Mouse (Mus musculus) limb, embryonic 14.5 days (tissue): Measurements from ENCODE around the gene Gemin8. TPM values are rescaled to one million over a fixed set of nuclear protein-coding genes. Genes with fewer than 3 reads are reported as not detected.
A peak's percentile ranks its signal among the peaks of the same experiment; 100 is the strongest.

Source experiments
- ATAC-seq: fragments of 200-750 bp; cut with Nextera tagmentation; 2 replicates; pipeline ENCODE4 v1.8.0; 2017; ENCODE audit warnings: low read depth, moderate number of reproducible peaks, moderate TSS enrichment; ENCODE audit not compliant: low FRiP score
- DNase-seq: peaks from one replicate; pipeline ENCODE4 v3.0.0-alpha.2; 2015; ENCODE audit warnings: low spot score
- H3K27ac ChIP-seq: fragments of 300-500 bp; sonication (generic); replicated peaks from 2 replicates; pipeline ENCODE4 v1.5.1; 2014; ENCODE audit warnings: low read depth, mild to moderate bottlenecking, low read length, moderate library complexity, mixed read lengths
- H3K27me3 ChIP-seq: fragments of 300-500 bp; sonication (generic); 2 replicates; pipeline ENCODE4 v1.6.1; 2014; ENCODE audit warnings: low read length, mixed read lengths; ENCODE audit not compliant: control insufficient read depth, insufficient read depth
- H3K36me3 ChIP-seq: fragments of 300-500 bp; sonication (generic); 2 replicates; pipeline ENCODE4 v1.6.1; 2014; ENCODE audit warnings: mild to moderate bottlenecking, low read length, moderate library complexity, mixed read lengths; ENCODE audit not compliant: control insufficient read depth, insufficient read depth
- H3K4me1 ChIP-seq: fragments of 300-500 bp; sonication (generic); 2 replicates; pipeline ENCODE4 v1.6.1; 2014; ENCODE audit warnings: antibody characterized with exemption, low read length, mixed read lengths; ENCODE audit not compliant: control insufficient read depth, insufficient read depth
- H3K4me2 ChIP-seq: fragments of 300-500 bp; sonication (generic); replicated peaks from 2 replicates; pipeline ENCODE4 v1.6.1; 2014; ENCODE audit warnings: low read depth, mild to moderate bottlenecking, low read length, moderate library complexity; ENCODE audit not compliant: severe bottlenecking
- H3K4me3 ChIP-seq: fragments of 300-500 bp; sonication (generic); replicated peaks from 2 replicates; pipeline ENCODE4 v1.5.1; 2014; ENCODE audit warnings: low read length
- H3K9ac ChIP-seq: fragments of 300-500 bp; sonication (generic); 2 replicates; pipeline ENCODE4 v1.6.1; 2014; ENCODE audit warnings: mild to moderate bottlenecking, low read depth, low read length, moderate library complexity; ENCODE audit not compliant: severe bottlenecking
- H3K9me3 ChIP-seq: fragments of 300-500 bp; sonication (generic); 2 replicates; pipeline ENCODE4 v1.6.1; 2016; ENCODE audit warnings: low read length; ENCODE audit not compliant: control insufficient read depth
- POLR2A ChIP-seq: fragments of 200-500 bp; IDR thresholded peaks from 2 replicates; pipeline ENCODE4 v1.8.0; 2012; ENCODE audit warnings: inconsistent platforms, mild to moderate bottlenecking, moderate library complexity, borderline replicate concordance; ENCODE audit not compliant: insufficient read depth, insufficient read length; ENCODE audit errors: extremely low read depth
- WGBS: fragments of 180-500 bp; shearing (Covaris S2); extraction: QIAGEN DNeasy Blood & Tissue Kit; methylation state at CpG from one replicate; pipeline ENCODE4 v1.1.7; 2014; 5-methylcytosine and 5-hydroxymethylcytosine counted together
- polyA plus RNA-seq, 2 experiments: library from polyadenylated mRNA; depleted of rRNA in 1 of 2; stranded (reverse) in 1 of 2; unstranded in 1 of 2; fragments of >200 nt; fragmentation: Nextera tagmentation in 1 of 2; extraction: Ambion mirVana in 1 of 2; gene quantifications; 2 replicates each; pipeline versions ENCODE4 v1.2.1 to v1.2.3; 2012 to 2014

Gemin8 gene
- polyA plus RNA-seq (2012; rRNA removed), result 19.8 and 20.0 TPM in 2 replicates
- 12.8 and 14.5 TPM in 2 replicates for polyA plus RNA-seq (2014; fragmentation: Nextera tagmentation; extraction: Ambion mirVana)

DNA sequence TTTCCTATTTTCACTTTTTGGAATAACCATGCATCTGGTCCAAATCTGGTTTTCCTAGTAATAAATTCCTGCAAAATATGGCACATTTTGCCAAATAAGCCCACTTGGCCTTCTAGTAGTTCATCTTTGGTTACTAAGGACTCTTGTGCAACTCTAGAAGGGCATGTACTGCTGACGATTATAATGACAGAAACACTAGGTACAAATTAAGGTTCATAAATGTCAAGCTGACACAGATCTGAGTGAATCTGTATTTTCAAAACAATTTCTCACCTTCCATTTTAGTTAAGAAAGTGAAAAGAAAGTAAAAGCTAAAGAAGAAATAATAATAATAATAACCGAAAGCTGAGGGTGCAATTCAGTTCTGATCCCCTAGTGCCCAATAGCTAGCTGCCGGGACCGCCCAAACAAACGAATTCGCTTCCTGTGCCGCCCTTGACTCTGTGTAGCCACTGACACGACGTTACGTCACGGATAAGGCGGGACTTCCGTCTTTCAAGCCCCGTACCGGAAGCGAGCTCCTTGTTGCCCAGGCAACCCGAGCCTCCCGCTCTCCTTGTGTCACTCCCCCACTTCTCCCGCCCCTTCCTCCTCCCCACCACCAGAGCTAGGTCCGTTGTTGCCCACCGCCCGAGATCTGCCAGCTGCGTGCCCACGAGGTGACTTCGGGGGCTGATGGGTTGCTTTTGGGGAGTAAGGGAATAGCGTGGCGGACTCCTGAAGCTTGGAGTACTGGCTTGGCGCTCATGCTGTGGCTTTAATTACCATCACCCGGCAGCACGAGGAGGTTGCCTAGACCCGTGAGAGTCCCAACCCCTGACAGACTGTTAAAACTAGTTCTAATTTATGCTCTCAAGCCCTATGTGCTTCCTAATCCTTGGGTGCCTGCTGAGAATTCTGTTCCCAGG lies at the start of gene Gemin8:
Gene Gemin8 (plus strand): TSS at position 563 of the 908 bp plus-strand sequence.
- no peak for TF ChIP-seq POLR2A
- Histone ChIP-seq H3K9me3 (no peaks in the 10 kb centered on the region), H3K36me3 (no peaks in the 10 kb centered on the region), H3K4me1 (no peaks in the 10 kb centered on the region), H3K4me3 (peak within 1 kb of the TSS; percentile 50), H3K27me3 (no peaks in the 10 kb centered on the region), H3K27ac (peak within 1 kb of the TSS; percentile 43), H3K9ac (peak within 1 kb of the TSS; percentile 55), H3K4me2 (peak within 1 kb of the TSS; percentile 53)
- WGBS, result 22% methylated on average over 31 of the region's 31 CpGs
- ATAC-seq (peak; percentile 100), DNase-seq (peak; percentile 96)

DNA sequence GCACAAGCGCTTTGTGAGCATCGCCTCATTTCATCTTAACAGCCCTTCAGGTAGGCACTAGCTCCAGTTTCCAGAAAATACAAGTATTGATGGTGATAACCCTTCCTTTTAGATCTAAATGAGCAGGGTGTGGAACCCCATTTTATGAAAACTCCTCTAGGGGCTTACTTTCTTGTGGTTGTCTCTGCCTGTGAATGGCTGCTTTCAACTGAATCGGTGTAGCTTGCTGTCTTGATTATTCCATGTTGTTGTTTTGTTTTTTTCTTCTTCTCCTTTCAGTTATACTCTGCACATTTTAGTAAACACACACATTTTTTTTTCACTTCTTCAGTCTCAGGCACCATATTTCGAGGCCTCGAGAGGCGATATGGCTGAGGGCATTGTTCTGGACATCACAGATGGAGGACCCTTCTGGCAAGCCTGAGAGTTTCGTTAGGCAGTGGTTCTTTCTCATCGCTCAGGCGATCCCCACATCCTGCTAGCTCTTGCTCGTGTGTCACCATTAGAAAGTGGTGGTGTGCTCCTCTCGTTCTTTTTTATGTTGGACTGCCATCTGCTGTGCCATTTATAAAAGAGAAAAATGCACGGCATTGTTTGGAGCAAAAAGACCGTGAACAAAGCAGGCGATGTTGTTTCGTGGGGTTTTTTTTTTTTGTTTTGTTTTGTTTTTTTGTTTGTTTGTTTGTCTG lies 23.0 kb upstream of the Gemin8 start:
- no peak for TF ChIP-seq POLR2A
- no peak for ATAC-seq
- 77% methylated on average over 15 of the region's 15 CpGs for WGBS
- H3K9ac ChIP-seq, result no peak overlapping the region
- no peak overlapping the region for H3K27ac ChIP-seq
- no peak overlapping the region for H3K4me2 ChIP-seq
- DNase-seq, result no peak
- no peaks in the 10 kb centered on the region for H3K9me3 ChIP-seq
- H3K36me3 ChIP-seq, result no peaks in the 10 kb centered on the region
- no peaks in the 10 kb centered on the region for H3K4me1 ChIP-seq
- H3K4me3 ChIP-seq, result no peak overlapping the region
- no peaks in the 10 kb centered on the region for H3K27me3 ChIP-seq

DNA sequence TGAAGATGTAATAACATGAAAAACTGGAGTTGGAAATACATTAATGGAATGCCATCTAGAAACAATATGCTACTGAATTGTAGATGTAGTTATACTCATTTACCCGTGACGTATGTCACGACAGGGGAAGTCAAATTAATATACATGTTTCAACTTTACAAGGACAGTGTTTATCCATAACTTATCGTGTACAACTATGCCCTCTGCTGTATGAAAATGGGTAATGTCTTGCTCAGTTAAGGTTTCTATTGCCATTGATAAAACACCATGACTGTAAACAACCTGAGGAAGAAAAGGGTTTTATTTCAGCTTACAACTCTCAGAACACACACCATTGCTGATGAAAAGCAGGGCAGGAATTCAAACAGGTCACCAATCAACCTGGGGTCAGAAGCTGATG lies 7.5 kb upstream of the Gemin8 start:
- 51% methylated on average over 4 of the region's 4 CpGs for WGBS

DNA sequence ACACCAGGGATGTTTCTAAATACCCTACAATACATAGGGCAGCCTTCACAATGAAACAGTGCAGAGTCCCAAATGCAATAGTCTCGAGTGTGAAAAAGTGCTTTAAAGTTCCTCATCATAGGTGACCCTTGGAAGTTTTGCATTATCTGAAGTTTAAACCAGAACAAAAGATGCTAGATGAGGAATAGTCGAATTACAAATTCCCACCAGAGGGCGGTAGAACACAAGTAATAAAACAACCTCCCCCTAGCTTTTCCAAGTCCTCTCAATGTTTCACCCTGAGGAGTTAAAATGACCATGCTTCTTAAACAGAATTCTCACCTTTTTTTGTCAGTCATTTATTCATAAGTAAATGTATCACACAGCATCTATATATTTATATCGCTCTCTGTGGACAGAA lies 2.9 kb upstream of the Gemin8 start:
- Histone ChIP-seq H3K4me3 (no peak overlapping the region), H3K27me3 (no peaks in the 10 kb centered on the region), H3K9me3 (no peaks in the 10 kb centered on the region), H3K36me3 (no peaks in the 10 kb centered on the region), H3K4me1 (no peaks in the 10 kb centered on the region), H3K27ac (no peak overlapping the region), H3K9ac (no peak overlapping the region), H3K4me2 (no peak overlapping the region)
- ATAC-seq, result no peak
- TF ChIP-seq POLR2A, result no peak
- whole genome bisulfite sequencing, result 9% methylated on average over 4 of the region's 4 CpGs
- DNase-seq, result peak; percentile 67

More for the DNA sequence above, 7.5 kb upstream of the Gemin8 start:
- Histone ChIP-seq H3K9ac (no peak overlapping the region), H3K9me3 (no peaks in the 10 kb centered on the region), H3K4me1 (no peaks in the 10 kb centered on the region), H3K4me2 (no peak overlapping the region), H3K36me3 (no peaks in the 10 kb centered on the region), H3K27ac (no peak overlapping the region), H3K27me3 (no peaks in the 10 kb centered on the region), H3K4me3 (no peak overlapping the region)
- DNase-seq (no peak), ATAC-seq (no peak)
- TF ChIP-seq POLR2A, result no peak

DNA sequence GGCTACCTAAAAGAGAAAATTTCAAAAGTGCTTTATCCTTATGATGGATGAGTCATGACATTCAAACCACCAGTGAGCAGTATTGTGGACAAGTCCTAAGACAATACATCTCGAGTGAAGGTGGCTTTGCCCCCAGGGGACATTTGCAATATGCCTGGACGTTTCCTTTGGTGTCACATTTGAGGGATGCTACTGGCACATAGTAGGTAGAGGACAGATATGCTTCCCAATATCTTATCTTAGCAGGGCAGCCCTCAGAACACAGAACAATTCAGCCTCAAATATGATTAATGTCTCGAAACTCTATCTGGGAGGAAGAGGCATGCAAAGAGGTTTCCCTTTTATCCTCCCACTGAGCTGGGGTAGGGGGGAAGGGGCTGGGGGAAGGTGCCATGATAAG lies 2.3 kb upstream of the Gemin8 start:
- 51% methylated on average over 3 of the region's 3 CpGs for WGBS
- ATAC-seq, result no peak
- H3K4me1 ChIP-seq, result no peaks in the 10 kb centered on the region
- H3K27ac ChIP-seq, result no peak overlapping the region
- H3K4me2 ChIP-seq, result no peak overlapping the region
- no peak overlapping the region for H3K9ac ChIP-seq
- H3K36me3 ChIP-seq, result no peaks in the 10 kb centered on the region
- DNase-seq, result no peak
- no peaks in the 10 kb centered on the region for H3K27me3 ChIP-seq
- H3K9me3 ChIP-seq, result no peaks in the 10 kb centered on the region
- TF ChIP-seq POLR2A, result no peak
- no peak overlapping the region for H3K4me3 ChIP-seq
